Mouse (Mus musculus): ENCODE measurements around the gene Dusp16. TPM values are rescaled to one million over a fixed set of nuclear protein-coding genes. Genes with fewer than 3 reads are reported as not detected.

Gene Dusp16
- 5.6 and 6.0 TPM in 2 replicates for polyA plus RNA-seq (2012)

GRCm38 (mm10) chr6:134792141-134793045, at the start of gene Dusp16:
TSS of gene Dusp16 (minus strand) at chr6:134792625.

GRCm38 (mm10) chr6:134829786-134830700, 37.6 kb upstream of the Dusp16 start, which contains the start of gene Crebl2:
TSS of gene Crebl2 (plus strand) at chr6:134830154.

Other genes starting within 250 kb of the Dusp16 start
- 8.3 and 15.9 TPM in 2 replicates for gene Lrp6, start 225.7 kb downstream of the Dusp16 start, polyA plus RNA-seq (2012)
- 0.78 and 0.87 TPM in 2 replicates for gene Mansc1, start 160.1 kb downstream of the Dusp16 start, polyA plus RNA-seq (2012)
- gene Borcs5, start 153.1 kb downstream of the Dusp16 start, polyA plus RNA-seq (2012), result 10.0 and 10.2 TPM in 2 replicates
- 1.1 and 4.2 TPM in 2 replicates for gene Crebl2, start 37.5 kb upstream of the Dusp16 start, polyA plus RNA-seq (2012)
- gene Gpr19, start 106.0 kb upstream of the Dusp16 start, polyA plus RNA-seq (2012), result 4.8 and 5.4 TPM in 2 replicates
- gene Cdkn1b, start 127.8 kb upstream of the Dusp16 start, polyA plus RNA-seq (2012), result 45.5 and 46.2 TPM in 2 replicates
- 0.16 and 0.37 TPM in 2 replicates for gene Apold1, start 189.1 kb upstream of the Dusp16 start, polyA plus RNA-seq (2012)
- gene Ddx47, start 219.0 kb upstream of the Dusp16 start, polyA plus RNA-seq (2012), result 10.0 and 13.2 TPM in 2 replicates